Mouse (Mus musculus) heart, adult 2 months (tissue): ENCODE results near the gene Gm9833. TPM values are rescaled to one million over a fixed set of nuclear protein-coding genes. Genes with fewer than 3 reads are reported as not detected.
A peak's percentile ranks its signal among the peaks of the same experiment; 100 is the strongest.

Experiments
- DNase-seq, 2 experiments: peaks; one replicate each; pipeline ENCODE4 v3.0.0; 2021
- H3K27ac ChIP-seq: fragments of 200-600 bp; 2 replicates; pipeline ENCODE4 v1.8.1; 2022
- H3K27me3 ChIP-seq: fragments of 200-500 bp; 2 replicates; pipeline ENCODE4 v1.6.1; 2012; ENCODE audit warnings: mild to moderate bottlenecking, low read length, inconsistent platforms, mixed read lengths; ENCODE audit not compliant: control insufficient read depth, insufficient read depth
- H3K36me3 ChIP-seq: fragments of 200-500 bp; 2 replicates; pipeline ENCODE4 v1.6.1; 2012; ENCODE audit warnings: low read length, inconsistent platforms; ENCODE audit not compliant: control insufficient read depth, insufficient read depth
- H3K4me1 ChIP-seq: fragments of 200-500 bp; 2 replicates; pipeline ENCODE4 v1.6.1; 2011; ENCODE audit warnings: low read length; ENCODE audit not compliant: control insufficient read depth, insufficient read depth
- H3K4me3 ChIP-seq: fragments of 200-600 bp; 2 replicates; pipeline ENCODE4 v1.8.1; 2022
- H3K79me2 ChIP-seq: fragments of 200-500 bp; replicated peaks from 2 replicates; pipeline ENCODE4 v1.6.1; 2012; ENCODE audit warnings: mild to moderate bottlenecking, inconsistent platforms, low read length, moderate library complexity, mixed read lengths; ENCODE audit not compliant: control insufficient read depth, insufficient read depth
- H3K9ac ChIP-seq: fragments of 200-500 bp; 2 replicates; pipeline ENCODE4 v1.6.1; 2012; ENCODE audit warnings: low read depth, mild to moderate bottlenecking, control low read depth, inconsistent platforms, low read length, mixed read lengths
- CTCF ChIP-seq: fragments of 200-600 bp; IDR thresholded peaks from 2 replicates; pipeline ENCODE4 v1.8.1; 2022; ENCODE audit warnings: antibody characterized with exemption, mild to moderate bottlenecking, moderate library complexity
- EP300 ChIP-seq: fragments of 200-500 bp; IDR thresholded peaks from 2 replicates; pipeline ENCODE4 v1.6.1; 2011; ENCODE audit warnings: low read depth, low read length, control low read depth; ENCODE audit not compliant: insufficient read depth
- POLR2A ChIP-seq: fragments of 200-500 bp; IDR thresholded peaks from 2 replicates; pipeline ENCODE4 v1.6.1; 2011; ENCODE audit warnings: mild to moderate bottlenecking, low read depth, low read length, control low read depth; ENCODE audit not compliant: insufficient read depth
- WGBS: fragments of 180-500 bp; shearing (Covaris S2); methylation state at CpG from one replicate; pipeline ENCODE4 v1.1.7; 2018; 5-methylcytosine and 5-hydroxymethylcytosine counted together
- intact Hi-C: fragments of 180-260 bp; cut with DNase I; formaldehyde crosslinking; loops from one replicate; pipeline ENCODE4 v1.15.1; 2025
- polyA plus RNA-seq: library from polyadenylated mRNA; depleted of rRNA; stranded (reverse); fragments of >200 nt; gene quantifications from 2 replicates; pipeline ENCODE4 v1.2.3, GENCODE M21; 2012
- total RNA-seq, 2 experiments: library from RNA; stranded (reverse); gene quantifications; 2 replicates each; pipeline ENCODE4 v1.2.3; 2021

The Gm9833 gene
- total and polyA plus RNA-seq, 3 experiments, result 0.14 to 1.6 (median 1.1) TPM

DNA sequence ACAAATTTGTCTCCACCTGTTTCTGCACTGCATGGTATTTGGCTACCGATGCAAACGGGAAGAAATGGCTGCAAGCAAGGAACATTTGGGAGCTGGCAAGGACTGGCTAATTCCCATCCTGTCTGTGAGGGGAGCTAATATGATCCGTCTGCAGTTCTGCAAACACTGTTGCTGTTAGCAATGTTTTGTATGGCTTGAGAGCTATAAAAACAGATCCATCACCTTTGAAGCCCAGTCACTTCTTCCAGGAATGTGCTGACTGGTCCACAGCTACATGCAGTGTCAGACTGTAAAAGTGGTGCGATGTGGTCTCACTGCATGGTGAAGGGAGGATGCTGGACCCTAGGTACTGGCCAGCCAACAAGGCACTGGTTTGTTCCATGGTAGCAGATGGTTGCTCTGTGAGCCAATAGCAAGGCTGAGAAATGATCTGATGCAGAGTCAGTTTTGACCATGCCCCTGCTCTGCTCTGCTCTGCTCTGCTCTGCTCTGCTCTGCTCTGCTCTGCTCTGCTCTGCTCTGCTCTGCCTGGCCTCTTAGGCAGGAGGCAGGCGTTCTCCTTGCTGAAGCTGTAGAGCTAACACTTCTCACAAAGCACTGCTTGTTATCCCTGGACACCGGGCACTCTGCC is 5.9 kb upstream of the Gm9833 start:
- Histone ChIP-seq H3K4me3 (no peak overlapping the region), H3K27me3 (no peaks in the 10 kb centered on the region), H3K9ac (no peak overlapping the region), H3K36me3 (peaks cover under 1% of the 10 kb centered on the region; the same call in 1 of the 2 replicates), H3K79me2 (no peaks in the 10 kb centered on the region), H3K27ac (no peak overlapping the region), H3K4me1 (peaks cover 6% of the 10 kb centered on the region)
- WGBS, result 45% methylated on average over 6 of the region's 6 CpGs
- DNase-seq, result no peak
- TF ChIP-seq EP300 (no peak), POLR2A (no peak), CTCF (no peak)
- intact Hi-C loops, result no loop called here

DNA sequence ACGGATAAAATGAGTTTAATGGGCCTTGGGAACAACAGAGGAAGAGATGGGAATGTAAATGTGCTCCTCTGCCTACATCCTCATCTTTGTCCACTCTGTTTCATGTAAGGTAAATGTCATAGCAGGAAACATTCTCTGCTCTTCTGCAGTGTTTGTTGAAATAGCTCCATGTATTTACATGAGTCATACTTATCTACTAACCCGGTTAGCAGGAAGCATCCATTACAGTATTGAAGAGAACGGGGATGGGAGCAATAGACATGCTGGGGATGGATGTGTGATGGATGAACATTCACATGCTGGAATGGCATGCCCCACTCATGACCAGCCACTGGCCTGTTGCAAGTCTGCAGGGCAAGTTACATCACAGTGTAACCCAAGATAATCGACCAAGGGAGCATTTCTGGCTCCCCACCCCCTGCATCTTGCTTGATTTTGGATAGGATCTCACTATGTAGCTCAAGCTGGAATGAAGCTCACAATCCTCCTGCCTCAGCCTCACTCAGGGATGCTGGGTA is 5.3 kb upstream of the Gm9833 start:
- Histone ChIP-seq H3K9ac (no peak overlapping the region), H3K27me3 (no peaks in the 10 kb centered on the region), H3K4me1 (peaks cover 1% of the 10 kb centered on the region), H3K27ac (no peak overlapping the region), H3K4me3 (no peak overlapping the region), H3K36me3 (no peaks in the 10 kb centered on the region), H3K79me2 (no peaks in the 10 kb centered on the region)
- intact Hi-C loops, result no loop called here
- no peak for DNase-seq
- WGBS, result 41% methylated on average over 4 of the region's 4 CpGs
- TF ChIP-seq EP300 (no peak), POLR2A (no peak), CTCF (no peak)

GRCm38 (mm10) chr3:10084102-10084501 is 3.8 kb upstream of the Gm9833 start:
- no peak for TF ChIP-seq CTCF
- no peak for TF ChIP-seq POLR2A
- no peak for TF ChIP-seq EP300
- Histone ChIP-seq H3K4me1 (peaks cover 1% of the 10 kb centered on the region), H3K4me3 (no peak overlapping the region), H3K27me3 (no peaks in the 10 kb centered on the region), H3K79me2 (no peaks in the 10 kb centered on the region), H3K27ac (no peak overlapping the region), H3K9ac (no peak overlapping the region), H3K36me3 (no peaks in the 10 kb centered on the region)
- intact Hi-C loops, result no loop called here
- DNase-seq, result no peak
- WGBS, result 90% methylated on average over 3 of the region's 3 CpGs

DNA sequence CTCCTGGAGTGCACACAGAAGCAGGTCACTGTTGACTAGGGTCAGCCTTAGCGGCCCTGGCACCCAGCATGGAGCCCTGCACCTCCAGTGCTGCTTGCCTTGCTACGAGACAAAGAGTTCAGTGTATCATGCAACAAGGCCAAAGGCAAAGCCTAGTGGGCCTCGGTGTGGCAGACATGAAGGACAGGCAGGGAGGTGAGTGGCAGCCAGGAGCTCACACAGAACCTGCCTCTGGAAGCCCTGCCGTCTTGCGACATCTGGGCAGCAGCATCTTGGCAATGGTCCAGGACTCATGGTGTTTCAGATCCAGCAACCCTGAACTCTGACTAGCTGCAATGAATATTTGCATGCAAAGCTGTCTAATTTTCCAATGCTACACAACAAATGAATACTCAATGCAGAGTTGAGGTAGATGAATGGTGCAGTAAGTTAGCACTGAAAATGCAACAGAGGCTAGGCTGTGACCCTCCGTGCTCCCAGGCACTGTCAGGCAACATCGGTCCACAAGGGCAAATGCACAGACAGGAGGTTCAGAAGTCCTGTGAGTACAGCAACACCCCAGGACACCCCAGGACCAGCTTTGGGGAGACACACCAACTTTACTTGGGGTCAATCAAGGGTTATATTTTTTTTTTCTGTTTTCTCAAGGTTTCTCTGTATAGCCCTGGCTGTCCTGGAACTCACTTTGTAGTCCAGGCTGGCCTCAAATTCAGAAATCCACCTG is 2.4 kb upstream of the Gm9833 start:
- H3K9ac ChIP-seq, result no peak overlapping the region
- H3K4me3 ChIP-seq, result no peak overlapping the region
- H3K27ac ChIP-seq, result no peak overlapping the region
- H3K79me2 ChIP-seq, result no peaks in the 10 kb centered on the region
- intact Hi-C loops, result no loop called here
- WGBS, result 70% methylated on average over 7 of the region's 7 CpGs
- H3K27me3 ChIP-seq, result no peaks in the 10 kb centered on the region
- TF ChIP-seq CTCF, result no peak
- no peak for TF ChIP-seq EP300
- TF ChIP-seq POLR2A, result no peak
- no peaks in the 10 kb centered on the region for H3K36me3 ChIP-seq
- H3K4me1 ChIP-seq, result peaks cover 1% of the 10 kb centered on the region
- peak in 1 of 2 experiments; percentile 26 for DNase-seq

DNA sequence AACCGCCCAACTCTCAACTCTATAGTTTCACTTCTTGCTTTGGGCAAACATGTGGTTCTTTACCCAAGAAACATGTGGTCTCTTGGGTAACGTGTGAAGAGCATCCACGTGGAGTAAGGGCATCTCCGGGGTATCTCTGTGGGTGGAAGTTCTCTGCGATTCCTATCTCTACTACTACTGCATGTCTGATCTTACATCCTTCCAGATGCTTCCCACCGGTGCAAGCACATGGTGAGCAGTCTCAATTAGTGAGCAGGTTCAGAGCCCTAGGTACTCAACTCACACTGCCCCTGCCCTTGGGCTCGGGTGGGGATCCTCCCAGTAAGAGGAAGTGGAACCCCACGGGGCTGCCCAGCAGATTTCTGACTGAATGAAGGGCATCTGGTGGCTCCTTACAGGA is 399 bp upstream of the Gm9833 start:
- no peak overlapping the region for H3K27ac ChIP-seq
- no peaks in the 10 kb centered on the region for H3K79me2 ChIP-seq
- no peaks in the 10 kb centered on the region for H3K27me3 ChIP-seq
- peaks cover 2% of the 10 kb centered on the region; the same call in 1 of the 2 replicates for H3K36me3 ChIP-seq
- H3K9ac ChIP-seq, result no peak overlapping the region
- peaks cover 6% of the 10 kb centered on the region for H3K4me1 ChIP-seq
- intact Hi-C loops, result no loop called here
- DNase-seq, result no peak
- no peak for TF ChIP-seq CTCF
- no peak for TF ChIP-seq POLR2A
- no peak for TF ChIP-seq EP300
- H3K4me3 ChIP-seq, result no peak overlapping the region
- WGBS, result 83% methylated on average over 8 of the region's 8 CpGs

- H3K4me1 ChIP-seq, result peaks cover 16% of the 10 kb centered on the region
- 42% methylated on average over 6 of the region's 6 CpGs for WGBS
- TF ChIP-seq EP300 (no peak), POLR2A (no peak), CTCF (no peak)
- no peak overlapping the region for H3K4me3 ChIP-seq
- H3K36me3 ChIP-seq, result peaks cover 2% of the 10 kb centered on the region
- H3K9ac ChIP-seq, result no peak overlapping the region
- intact Hi-C loops, result loop anchor here (2.0 kb wide), 1 partner anchor 27 kb away; no protein-coding TSS in a partner anchor
- no peaks in the 10 kb centered on the region for H3K27me3 ChIP-seq
- DNase-seq, result no peak
- peak overlapping the region; percentile 62 for H3K27ac ChIP-seq
- no peaks in the 10 kb centered on the region for H3K79me2 ChIP-seq
Measured at GRCm38 (mm10) chr3:10091616-10092140, 3.8 kb downstream of the Gm9833 start.
